Mouse (Mus musculus) CH12.LX (cell line): ENCODE results near the gene Phf20. TPM values are rescaled to one million over a fixed set of nuclear protein-coding genes. Genes with fewer than 3 reads are reported as not detected.

ENCODE experiments used
- DNase-seq: peaks from one replicate; pipeline ENCODE4 v3.0.0-alpha.2; 2013; ENCODE audit errors: extremely low read depth
- H3K27ac ChIP-seq: 2 replicates; pipeline ENCODE4 v1.5.1; 2012; ENCODE audit warnings: low read depth, mild to moderate bottlenecking, control low read depth, moderate library complexity; ENCODE audit not compliant: insufficient read depth
- H3K27me3 ChIP-seq: replicated peaks from 2 replicates; pipeline ENCODE3; 2012; ENCODE audit warnings: inconsistent platforms
- H3K36me3 ChIP-seq, 2 experiments: replicated peaks in 1 of 2; 2 replicates each; pipeline versions ENCODE3 to v1.6.1; 2012; ENCODE audit warnings: inconsistent platforms in 1 of 2, low read length in 1 of 2, mild to moderate bottlenecking in 1 of 2, mixed read lengths in 1 of 2, moderate library complexity in 1 of 2; ENCODE audit not compliant: control insufficient read depth in 1 of 2, insufficient read depth in 1 of 2
- H3K4me1 ChIP-seq, 2 experiments: 2 replicates each; pipeline ENCODE4 v1.6.1; 2012; ENCODE audit warnings: inconsistent platforms in 1 of 2, moderate library complexity in 1 of 2; ENCODE audit not compliant: insufficient read depth in 2 of 2, control insufficient read depth in 1 of 2
- H3K4me2 ChIP-seq: 2 replicates; pipeline ENCODE4 v1.6.1; 2012; ENCODE audit warnings: low read depth, mild to moderate bottlenecking, control low read depth; ENCODE audit not compliant: poor library complexity, insufficient read depth, severe bottlenecking
- H3K4me3 ChIP-seq, 3 experiments: fragments of 150-350 bp in 1 of 3; sonication (generic) in 1 of 3; replicated peaks in 1 of 3; 2 replicates each; pipeline versions ENCODE3 to v1.5.1; 2011 to 2012; ENCODE audit warnings: low read depth in 2 of 3, low read length in 2 of 3, mild to moderate bottlenecking in 2 of 3, moderate library complexity in 2 of 3, control low read depth in 1 of 3, improper control_type of control experiment in 1 of 3, inconsistent platforms in 1 of 3, mixed read lengths in 1 of 3; ENCODE audit not compliant: poor library complexity in 1 of 3
- H3K79me2 ChIP-seq: replicated peaks from 2 replicates; pipeline ENCODE4 v1.6.1; 2012; ENCODE audit warnings: mild to moderate bottlenecking, moderate library complexity; ENCODE audit not compliant: control insufficient read depth, poor library complexity, insufficient read depth, severe bottlenecking; ENCODE audit errors: extremely low read depth
- H3K9ac ChIP-seq: 2 replicates; pipeline ENCODE4 v1.6.1; 2012; ENCODE audit warnings: low read depth, mild to moderate bottlenecking, control low read depth, moderate library complexity; ENCODE audit not compliant: insufficient read depth
- H3K9me3 ChIP-seq: replicated peaks from 2 replicates; pipeline ENCODE3; 2012; ENCODE audit warnings: low read length, inconsistent platforms, mixed read lengths
- CHD2 ChIP-seq: IDR thresholded peaks from 2 replicates; pipeline ENCODE4 v1.6.1; 2011; ENCODE audit warnings: low read length, improper control_type of control experiment
- EP300 ChIP-seq: IDR thresholded peaks from 2 replicates; pipeline ENCODE4 v1.6.1; 2011; ENCODE audit warnings: low read length, improper control_type of control experiment
- GABPA ChIP-seq: IDR thresholded peaks from 2 replicates; pipeline ENCODE4 v1.6.1; 2012; ENCODE audit warnings: low read depth, low read length, improper control_type of control experiment, inconsistent platforms; ENCODE audit not compliant: insufficient replicate concordance
- IRF4 ChIP-seq: IDR thresholded peaks from 2 replicates; pipeline ENCODE4 v1.6.1; 2014; ENCODE audit warnings: low read depth, mild to moderate bottlenecking, inconsistent platforms, low read length, improper control_type of control experiment
- KAT2A ChIP-seq: IDR thresholded peaks from 2 replicates; pipeline ENCODE4 v1.6.1; 2012; ENCODE audit warnings: low read length, improper control_type of control experiment, inconsistent platforms; ENCODE audit not compliant: insufficient replicate concordance
- MAX ChIP-seq: IDR thresholded peaks from 2 replicates; pipeline ENCODE4 v1.6.1; 2011; ENCODE audit warnings: low read length, improper control_type of control experiment
- POLR2A ChIP-seq: IDR thresholded peaks from 2 replicates; pipeline ENCODE4 v1.6.1; 2011; ENCODE audit warnings: low read depth, mild to moderate bottlenecking, improper control_type of control experiment, low read length
- POLR2AphosphoS2 ChIP-seq: IDR thresholded peaks from 2 replicates; pipeline ENCODE4 v1.6.1; 2011; ENCODE audit warnings: low read depth, low read length, improper control_type of control experiment
- TBP ChIP-seq: conservative IDR thresholded peaks from 2 replicates; pipeline ENCODE4 v1.6.1; 2011; ENCODE audit warnings: low read depth, low read length, improper control_type of control experiment
- USF1 ChIP-seq: IDR thresholded peaks from 2 replicates; pipeline ENCODE4 v1.6.1; 2014; ENCODE audit warnings: low read depth, mild to moderate bottlenecking, inconsistent platforms, low read length, improper control_type of control experiment
- USF2 ChIP-seq: conservative IDR thresholded peaks from 2 replicates; pipeline ENCODE4 v1.6.1; 2011; ENCODE audit warnings: low read depth, low read length, improper control_type of control experiment
- ZC3H11A ChIP-seq: IDR thresholded peaks from 2 replicates; pipeline ENCODE4 v1.6.1; 2012; ENCODE audit warnings: low read depth, mild to moderate bottlenecking, inconsistent platforms, low read length, improper control_type of control experiment
- ZKSCAN1 ChIP-seq: IDR thresholded peaks from 2 replicates; pipeline ENCODE4 v1.6.1; 2012; ENCODE audit warnings: low read depth, inconsistent platforms, low read length, improper control_type of control experiment, borderline replicate concordance
- ZNF384 ChIP-seq: IDR thresholded peaks from 2 replicates; pipeline ENCODE4 v1.6.1; 2012; ENCODE audit warnings: low read depth, low read length, improper control_type of control experiment, inconsistent platforms
- dilution Hi-C: fragments of 300-500 bp; cut with MboI; formaldehyde crosslinking; loops from 2 replicates; pipeline ENCODE4 v1.14.3; 2020; ENCODE audit warnings: low sequenced_read_pairs; ENCODE audit not compliant: extremely low pct_unique_long_range_greater_than_20kb, extremely low pct_ligation_motif_present
- in situ Hi-C: fragments of 300-500 bp; cut with MboI; formaldehyde crosslinking; loops from 3 replicates; pipeline ENCODE4 v1.14.3; 2019; ENCODE audit warnings: low sequenced_read_pairs, low pct_ligation_motif_present, low pct_unique_long_range_greater_than_20kb, mixed read lengths
- polyA plus RNA-seq: library from polyadenylated mRNA; unstranded; fragments of >175 nt; gene quantifications from 2 replicates; pipeline ENCODE4 v1.2.1, GENCODE M21; 2012; ENCODE audit warnings: low read depth; ENCODE audit not compliant: insufficient read length
- total RNA-seq, 2 experiments: library from RNA; depleted of rRNA; stranded (reverse); fragments of 300-350 nt in 1 of 2; fragments of >200 nt in 1 of 2; gene quantifications; 2 replicates each; pipeline ENCODE4 v1.2.3; 2012 to 2014

Phf20 gene
- total and polyA plus RNA-seq, 3 experiments = 11.7 to 17.6 (median 13.3) TPM

- no peak overlapping the region for H3K27ac ChIP-seq
- H3K4me2 ChIP-seq = peak overlapping the region; percentile 19; the same call in 1 of the 2 replicates
- in situ Hi-C loops = no loop called here
- no peak overlapping the region for H3K4me3 ChIP-seq
- H3K4me1 ChIP-seq = peaks cover 3 to 15% of the 10 kb centered on the region in 2 experiments; a peak in 3 of 4 replicates
- dilution Hi-C loops = no loop called here
- TF ChIP-seq USF1 (peak; percentile 41), IRF4 (no peak), USF2 (peak; percentile 31)
- no peak overlapping the region for H3K9ac ChIP-seq
- H3K9me3 ChIP-seq = peaks cover 13% of the 10 kb centered on the region
- no peaks in the 10 kb centered on the region; the same call in 1 of the 2 replicates for H3K79me2 ChIP-seq
- no peaks in the 10 kb centered on the region for H3K27me3 ChIP-seq
- DNase-seq = peak; percentile 21
- H3K36me3 ChIP-seq = peaks cover 0 to 22% of the 10 kb centered on the region in 2 experiments
Measured at GRCm38 (mm10) chr2:156324681-156325080, 128.4 kb downstream of the Phf20 start.

- Histone ChIP-seq H3K4me2 (no peak overlapping the region), H3K79me2 (no peaks in the 10 kb centered on the region), H3K9me3 (peaks cover 7% of the 10 kb centered on the region), H3K4me3 (no peak overlapping the region), H3K9ac (no peak overlapping the region), H3K4me1 (peaks cover 0 to 8% of the 10 kb centered on the region in 2 experiments; a peak in 2 of 4 replicates), H3K27me3 (no peaks in the 10 kb centered on the region), H3K27ac (no peak overlapping the region), H3K36me3 (peaks cover 0 to 6% of the 10 kb centered on the region in 2 experiments)
- dilution Hi-C loops = no loop called here
- TF ChIP-seq TBP (no peak), GABPA (no peak), EP300 (no peak), MAX (no peak), POLR2A (no peak), KAT2A (no peak), CHD2 (no peak)
- in situ Hi-C loops = no loop called here
- DNase-seq = no peak
Measured at GRCm38 (mm10) chr2:156330681-156331080, 134.4 kb downstream of the Phf20 start.

GRCm38 (mm10) chr2:156331446-156331965, 135.2 kb downstream of the Phf20 start:
- TF ChIP-seq ZKSCAN1 (no peak), ZC3H11A (no peak), ZNF384 (no peak), MAX (no peak), POLR2AphosphoS2 (no peak)
- no peak overlapping the region for H3K9ac ChIP-seq
- in situ Hi-C loops (no loop called here), dilution Hi-C loops (no loop called here)
- peaks cover 0 to 6% of the 10 kb centered on the region in 2 experiments for H3K36me3 ChIP-seq
- no peaks in the 10 kb centered on the region for H3K79me2 ChIP-seq
- no peak for DNase-seq
- no peak overlapping the region for H3K27ac ChIP-seq
- no peaks in the 10 kb centered on the region for H3K27me3 ChIP-seq
- no peak overlapping the region for H3K4me2 ChIP-seq
- H3K4me1 ChIP-seq = peaks cover 0 to 8% of the 10 kb centered on the region in 2 experiments; a peak in 2 of 4 replicates
- H3K9me3 ChIP-seq = peaks cover 7% of the 10 kb centered on the region
- no peak overlapping the region for H3K4me3 ChIP-seq
